Mouse (Mus musculus) embryonic facial prominence, embryonic 10.5 days (tissue): ENCODE results near the gene Hmcn1. TPM values are rescaled to one million over a fixed set of nuclear protein-coding genes. Genes with fewer than 3 reads are reported as not detected.

Source experiments
- DNase-seq: peaks from one replicate; pipeline ENCODE4 v3.0.0-alpha.2; 2017; ENCODE audit warnings: low spot score
- H3K27ac ChIP-seq: fragments of 300-500 bp; sonication (generic); replicated peaks from 2 replicates; pipeline ENCODE4 v1.5.1; 2016; ENCODE audit warnings: mild to moderate bottlenecking
- H3K27me3 ChIP-seq: fragments of 300-500 bp; sonication (generic); replicated peaks from 2 replicates; pipeline ENCODE4 v1.6.1; 2016; ENCODE audit warnings: low read depth, mild to moderate bottlenecking; ENCODE audit not compliant: poor library complexity, severe bottlenecking
- H3K36me3 ChIP-seq: fragments of 300-500 bp; sonication (generic); replicated peaks from 2 replicates; pipeline ENCODE4 v1.6.1; 2016; ENCODE audit warnings: mild to moderate bottlenecking, moderate library complexity
- H3K4me1 ChIP-seq: fragments of 300-500 bp; sonication (generic); 2 replicates; pipeline ENCODE4 v1.6.1; 2016
- H3K4me3 ChIP-seq: fragments of 300-500 bp; sonication (generic); 2 replicates; pipeline ENCODE4 v1.5.1; 2016; ENCODE audit warnings: mild to moderate bottlenecking, moderate library complexity
- H3K9me3 ChIP-seq: fragments of 300-500 bp; sonication (generic); 2 replicates; pipeline ENCODE4 v1.6.1; 2016; ENCODE audit warnings: mild to moderate bottlenecking
- WGBS: fragments of 180-500 bp; shearing (Covaris S2); methylation state at CpG from one replicate; pipeline ENCODE4 v1.1.7; 2016; 5-methylcytosine and 5-hydroxymethylcytosine counted together
- polyA plus RNA-seq: library from polyadenylated mRNA; unstranded; fragments of >200 nt; fragmentation: Nextera tagmentation; extraction: Ambion mirVana; gene quantifications from 2 replicates; pipeline ENCODE4 v1.2.1, GENCODE M21; 2016

Hmcn1 gene
- polyA plus RNA-seq, 1 experiment from 2014 or later, result 19.0 TPM

GRCm38 (mm10) chr1:150535770-150536534 lies 457.3 kb downstream of the Hmcn1 start:
- Histone ChIP-seq H3K9me3 (peaks cover 3% of the 10 kb centered on the region; the same call in 1 of the 2 replicates), H3K36me3 (no peaks in the 10 kb centered on the region), H3K27me3 (no peaks in the 10 kb centered on the region), H3K4me3 (peak overlapping the region; percentile 9; the same call in 1 of the 2 replicates), H3K27ac (peak overlapping the region; percentile 91), H3K4me1 (peaks cover 53% of the 10 kb centered on the region)
- WGBS, result 18% methylated on average over 16 of the region's 16 CpGs
- peak; percentile 79 for DNase-seq

GRCm38 (mm10) chr1:150534587-150534986 lies 458.6 kb downstream of the Hmcn1 start:
- Histone ChIP-seq H3K4me3 (no peak overlapping the region), H3K27ac (peak overlapping the region; percentile 30; the same call in 1 of the 2 replicates), H3K36me3 (no peaks in the 10 kb centered on the region), H3K9me3 (peaks cover 3% of the 10 kb centered on the region; the same call in 1 of the 2 replicates), H3K27me3 (no peaks in the 10 kb centered on the region), H3K4me1 (peaks cover 49% of the 10 kb centered on the region)
- no peak for DNase-seq
- 89% methylated on average over 8 of the region's 8 CpGs for WGBS

- H3K4me1 ChIP-seq, result no peaks in the 10 kb centered on the region
- H3K4me3 ChIP-seq, result no peak overlapping the region
- no peak overlapping the region for H3K27ac ChIP-seq
- H3K27me3 ChIP-seq, result no peaks in the 10 kb centered on the region
- no peaks in the 10 kb centered on the region for H3K9me3 ChIP-seq
- no peaks in the 10 kb centered on the region for H3K36me3 ChIP-seq
- 92% methylated on average over 2 of the region's 2 CpGs for WGBS
- no peak for DNase-seq
Observed at GRCm38 (mm10) chr1:150513041-150513440, 480.2 kb downstream of the Hmcn1 start.

Other genes with a start within 250 kb of the Hmcn1 start
- gene Gm47985, start 189.1 kb upstream of the Hmcn1 start, polyA plus RNA-seq, result 0.11 and 0.40 TPM in 2 replicates
- gene Gm8947, start 198.9 kb upstream of the Hmcn1 start, polyA plus RNA-seq, result not detected in 2 replicates
- gene Gm47995, start 205.0 kb upstream of the Hmcn1 start, polyA plus RNA-seq, result not detected in 2 replicates
- gene 3110040M04Rik, start 210.7 kb upstream of the Hmcn1 start, polyA plus RNA-seq, result not detected in 2 replicates
- 0.33 TPM in 1 of 2 replicates, not detected in the other for gene Gm47996, start 216.7 kb upstream of the Hmcn1 start, polyA plus RNA-seq